In genomic region chr3:62338044-62338443, GRCm38 (mm10) we compare ENCODE assay signal across 8 mouse cellular contexts. TPM values are rescaled to one million over a fixed set of nuclear protein-coding genes. Genes with fewer than 3 reads are reported as not detected.
DNase-seq lines count a peak whose midpoint lies in the region; ATAC-seq and TF ChIP-seq lines count a peak whose summit lies in the region.

Arhgef26 (plus strand) TSS chr3:62338344.

- intact Hi-C loops in heart, postnatal 10 days (cut with DNase I): loop anchor here (5.0 to 10.0 kb wide), 2 partner anchors 119 to 123 kb away; no protein-coding TSS in a partner anchor

- TF ChIP-seq EP300 in heart, postnatal 0 days (IDR thresholded peaks at IDR 0.05; ENCODE audit: low read depth): no peak

- H3K27me3 ChIP-seq in heart, postnatal 0 days (ENCODE audit: control insufficient read depth, insufficient read depth, low read length): peaks cover 10% of the 10 kb centered on the region; the same call in 1 of the 2 replicates
- no peaks in the 10 kb centered on the region for H3K27me3 ChIP-seq in hindbrain, embryonic 15.5 days
- H3K27me3 ChIP-seq in liver, embryonic 16.5 days (ENCODE audit: control insufficient read depth, insufficient read depth, low read depth, low read length): peaks cover 26% of the 10 kb centered on the region

- no peaks in the 10 kb centered on the region for H3K9me3 ChIP-seq in heart, postnatal 0 days (replicated peaks; ENCODE audit: control insufficient read depth, low read length)
- H3K9me3 ChIP-seq in hindbrain, embryonic 15.5 days: no peaks in the 10 kb centered on the region
- H3K9me3 ChIP-seq in liver, embryonic 16.5 days (replicated peaks; ENCODE audit: control insufficient read depth, low read length): no peaks in the 10 kb centered on the region

- WGBS in heart, postnatal 0 days: 92% methylated on average over 3 of the region's 3 CpGs
- 78% methylated on average over 3 of the region's 3 CpGs for WGBS in hindbrain, embryonic 15.5 days
- WGBS in liver, embryonic 16.5 days (ENCODE audit: insufficient replicate concordance): 58% methylated on average over 3 of the region's 3 CpGs

- H3K4me2 ChIP-seq in heart, postnatal 0 days (ENCODE audit: low read depth, low read length): peak within 1 kb of the TSS; percentile 94
- peak within 1 kb of the TSS; percentile 85 for H3K4me2 ChIP-seq in hindbrain, embryonic 15.5 days
- H3K4me2 ChIP-seq in liver, embryonic 16.5 days (ENCODE audit: low read depth, low read length): peak within 1 kb of the TSS; percentile 63

- ATAC-seq in heart, postnatal 0 days (ENCODE audit: insufficient read depth, low read depth): no peak
- no peak for ATAC-seq in hindbrain, embryonic 15.5 days (ENCODE audit: low FRiP score, low read depth)
- no peak for ATAC-seq in liver, embryonic 16.5 days (ENCODE audit: low read depth)

- H3K9ac ChIP-seq in heart, postnatal 0 days (replicated peaks; ENCODE audit: low read depth, low read length): peak within 1 kb of the TSS; percentile 71
- peak within 1 kb of the TSS; percentile 72 for H3K9ac ChIP-seq in hindbrain, embryonic 15.5 days
- peak within 1 kb of the TSS; percentile 39 for H3K9ac ChIP-seq in liver, embryonic 16.5 days (ENCODE audit: low read depth, low read length)

- H3K36me3 ChIP-seq in heart, postnatal 0 days (replicated peaks; ENCODE audit: control insufficient read depth, insufficient read depth, low read length): no peaks in the 10 kb centered on the region
- H3K36me3 ChIP-seq in hindbrain, embryonic 15.5 days: no peaks in the 10 kb centered on the region
- H3K36me3 ChIP-seq in liver, embryonic 16.5 days (ENCODE audit: control insufficient read depth, insufficient read depth): no peaks in the 10 kb centered on the region

- no peak for DNase-seq in heart, postnatal 0 days (ENCODE audit: low spot score)
- DNase-seq in heart, postnatal 10 days: no peak
- DNase-seq in adrenal gland, adult (ENCODE audit: inconsistent age in 2 of 2, low spot score in 1 of 2): no peak
- DNase-seq in natural killer cell, adult 2 months (ENCODE audit: low spot score in 2 of 2): no peak
- no peak for DNase-seq in adrenal gland, postnatal 14 days

- no peak for TF ChIP-seq CTCF in heart, postnatal 0 days (IDR thresholded peaks at IDR 0.05; ENCODE audit: low read depth)

- peak within 1 kb of the TSS; percentile 52 for H3K27ac ChIP-seq in heart, postnatal 0 days (ENCODE audit: low read depth)
- 0 out of 2 replicates have a peak within 1 kb of the TSS, but pooled peaks have one; percentile 2 for H3K27ac ChIP-seq in brown adipose tissue, adult 24 weeks (replicated peaks; ENCODE audit: low read depth, low read length)
- H3K27ac ChIP-seq in hindbrain, embryonic 15.5 days (replicated peaks): peak within 1 kb of the TSS; percentile 62
- no peak within 1 kb of the TSS for H3K27ac ChIP-seq in liver, embryonic 16.5 days (ENCODE audit: low read length)

- peak within 1 kb of the TSS; percentile 89 for H3K4me3 ChIP-seq in heart, postnatal 0 days (ENCODE audit: low read depth, low read length)
- H3K4me3 ChIP-seq in brown adipose tissue, adult 24 weeks (ENCODE audit: insufficient read depth, low read depth, low read length): peak within 1 kb of the TSS; percentile 80
- peak within 1 kb of the TSS; percentile 60 for H3K4me3 ChIP-seq in hindbrain, embryonic 15.5 days
- H3K4me3 ChIP-seq in liver, embryonic 16.5 days (ENCODE audit: low read depth, low read length): peak within 1 kb of the TSS; percentile 61

- no peaks in the 10 kb centered on the region; the same call in 1 of the 2 replicates for H3K4me1 ChIP-seq in heart, postnatal 0 days (ENCODE audit: control insufficient read depth, insufficient read depth)
- H3K4me1 ChIP-seq in brown adipose tissue, adult 24 weeks (ENCODE audit: control insufficient read depth, insufficient read depth, insufficient read length, low read length): peaks cover 3% of the 10 kb centered on the region; the same call in 1 of the 2 replicates
- H3K4me1 ChIP-seq in hindbrain, embryonic 15.5 days (replicated peaks): peaks cover 14% of the 10 kb centered on the region; the same call in 1 of the 2 replicates
- H3K4me1 ChIP-seq in liver, embryonic 16.5 days (ENCODE audit: control insufficient read depth, low read depth, low read length): no peaks in the 10 kb centered on the region

RNA-seq across cellular contexts. Expression of gene Arhgef26, which starts in this region (rescaled TPM):
- 3.3 and 7.5 TPM in 2 replicates for total RNA-seq in heart, postnatal 0 days (2014; rRNA removed; ENCODE audit: low replicate concordance)
- polyA plus RNA-seq in heart, postnatal 0 days (2015; fragmentation: Nextera tagmentation; extraction: Ambion mirVana): 1.8 and 1.9 TPM in 2 replicates
- total RNA-seq in heart, postnatal 10 days (2021): 1 to 10 TPM; 3.9 to 4.2 TPM
- 0.83 and 1.8 TPM in 2 replicates for polyA plus RNA-seq in brown adipose tissue, adult 24 weeks (2012; ENCODE audit: insufficient read depth, insufficient read length, missing spikeins)
- 14.3 and 14.7 TPM in 2 replicates for polyA plus RNA-seq in hindbrain, embryonic 15.5 days (2015; fragmentation: Nextera tagmentation; extraction: Ambion mirVana)
- 0.32 and 0.35 TPM in 2 replicates for polyA plus RNA-seq in liver, embryonic 16.5 days (2015; fragmentation: Nextera tagmentation; extraction: Ambion mirVana)
- total RNA-seq in adrenal gland, postnatal 14 days (2021): 5.1 and 5.8 TPM in 2 replicates
